Mouse (Mus musculus): ENCODE data around the gene Pnpla3. TPM values are rescaled to one million over a fixed set of nuclear protein-coding genes. Genes with fewer than 3 reads are reported as not detected.

Gene Pnpla3
- polyA plus RNA-seq, 1 experiment from 2014 or later, result 5.9 TPM

DNA sequence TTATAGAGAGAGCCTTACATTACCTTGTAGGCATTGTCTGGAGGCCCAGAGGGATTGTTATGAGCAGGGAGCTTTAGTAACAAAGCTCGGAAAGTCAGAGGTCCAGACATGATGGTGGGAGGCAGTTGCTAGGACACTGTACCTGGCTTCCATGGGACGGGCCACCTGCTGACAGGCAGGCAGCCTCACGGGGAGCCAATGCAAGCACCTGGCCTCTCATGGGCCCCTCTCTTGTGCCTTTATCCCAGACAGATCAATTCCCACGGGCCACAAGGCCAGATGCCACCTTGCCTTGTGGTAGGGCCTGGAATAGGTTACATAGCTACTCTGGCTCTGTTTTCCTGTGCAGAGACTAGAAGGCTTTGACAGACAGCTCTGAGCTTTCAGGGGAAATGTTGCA, 43.9 kb downstream of the Pnpla3 start:
- 81% methylated on average over 4 of the region's 4 CpGs for WGBS
- Histone ChIP-seq H3K9ac (replicated peaks) (no peak overlapping the region), H3K4me3 (replicated peaks) (no peak overlapping the region), H3K9me3 (replicated peaks) (no peaks in the 10 kb centered on the region), H3K36me3 (peaks cover 57% of the 10 kb centered on the region), H3K4me2 (no peak overlapping the region), H3K27ac (replicated peaks) (no peak overlapping the region), H3K27me3 (replicated peaks) (no peaks in the 10 kb centered on the region), H3K4me1 (peaks cover 9% of the 10 kb centered on the region)
- ATAC-seq (ENCODE audit: low FRiP score), result no peak

- Histone ChIP-seq H3K4me2 (no peak overlapping the region), H3K27me3 (replicated peaks) (no peaks in the 10 kb centered on the region), H3K27ac (replicated peaks) (no peak overlapping the region), H3K36me3 (peaks cover 52% of the 10 kb centered on the region), H3K4me3 (replicated peaks) (no peak overlapping the region), H3K9me3 (replicated peaks) (no peaks in the 10 kb centered on the region), H3K4me1 (peaks cover 13% of the 10 kb centered on the region), H3K9ac (replicated peaks) (no peak overlapping the region)
- WGBS, result 41% methylated on average over 6 of the region's 6 CpGs
- ATAC-seq (ENCODE audit: low FRiP score), result peak; percentile 64
Measured at GRCm38 (mm10) chr15:84212031-84212755, 44.6 kb downstream of the Pnpla3 start.

DNA sequence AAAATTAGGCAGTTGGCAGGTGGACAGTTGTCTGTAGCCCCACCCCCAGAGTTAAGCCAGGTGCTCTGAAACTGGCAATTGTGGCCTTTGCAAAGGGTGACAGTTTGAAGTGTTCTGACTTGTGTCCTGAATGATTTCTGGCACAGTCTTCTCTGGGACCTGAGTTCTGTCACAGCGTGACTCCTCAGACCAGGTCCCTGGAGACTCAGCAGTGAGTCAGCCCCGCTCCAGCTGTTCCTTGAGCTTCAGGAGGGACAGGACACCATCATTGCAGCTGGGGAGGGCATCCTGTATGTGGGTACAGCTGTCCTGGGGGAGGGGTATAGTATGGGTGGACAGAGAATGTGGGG, 45.1 kb downstream of the Pnpla3 start:
- no peak overlapping the region for H3K4me3 ChIP-seq (replicated peaks)
- 74% methylated on average over 2 of the region's 2 CpGs for WGBS
- H3K27me3 ChIP-seq (replicated peaks), result no peaks in the 10 kb centered on the region
- no peak for ATAC-seq (ENCODE audit: low FRiP score)
- H3K9ac ChIP-seq (replicated peaks), result no peak overlapping the region
- no peak overlapping the region for H3K27ac ChIP-seq (replicated peaks)
- no peak overlapping the region for H3K4me2 ChIP-seq
- H3K36me3 ChIP-seq, result peaks cover 47% of the 10 kb centered on the region
- H3K9me3 ChIP-seq (replicated peaks), result no peaks in the 10 kb centered on the region
- H3K4me1 ChIP-seq, result peaks cover 13% of the 10 kb centered on the region

DNA sequence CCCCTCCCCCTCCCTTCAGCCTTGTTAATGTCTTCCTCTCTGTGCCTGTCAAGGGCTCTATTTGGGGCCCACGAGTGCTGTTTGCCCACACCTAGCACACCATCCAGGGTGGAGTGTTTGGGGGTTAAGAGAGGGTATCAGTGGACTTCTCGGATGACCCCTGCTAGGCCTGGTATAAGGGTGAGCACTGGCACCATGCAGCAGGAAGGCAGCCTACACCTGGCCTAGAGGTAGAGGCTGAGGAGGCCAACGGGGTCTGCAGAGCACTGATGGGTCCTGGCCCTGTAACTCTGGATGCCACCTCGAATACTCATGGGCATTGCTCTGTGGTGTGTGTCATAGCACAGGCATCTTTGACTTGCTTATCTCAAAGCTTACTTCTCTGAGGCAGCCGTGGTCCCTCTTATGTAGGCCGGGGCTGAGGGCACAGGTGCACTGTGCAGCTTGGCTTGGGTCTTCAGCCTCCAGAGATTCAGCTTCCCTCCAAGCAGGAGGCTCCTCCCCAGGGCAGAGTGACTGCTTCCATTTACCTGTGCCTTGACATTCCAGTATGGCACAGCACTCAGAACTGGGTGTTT, 45.6 kb downstream of the Pnpla3 start:
- Histone ChIP-seq H3K36me3 (peaks cover 44% of the 10 kb centered on the region), H3K4me2 (no peak overlapping the region), H3K4me1 (peaks cover 16% of the 10 kb centered on the region), H3K9ac (replicated peaks) (no peak overlapping the region), H3K27me3 (replicated peaks) (no peaks in the 10 kb centered on the region), H3K4me3 (replicated peaks) (no peak overlapping the region), H3K27ac (replicated peaks) (no peak overlapping the region), H3K9me3 (replicated peaks) (no peaks in the 10 kb centered on the region)
- no peak for ATAC-seq (ENCODE audit: low FRiP score)
- WGBS, result 95% methylated on average over 6 of the region's 6 CpGs

- Histone ChIP-seq H3K9ac (replicated peaks) (no peak overlapping the region), H3K27ac (replicated peaks) (no peak overlapping the region), H3K4me2 (no peak overlapping the region), H3K27me3 (replicated peaks) (no peaks in the 10 kb centered on the region), H3K4me3 (replicated peaks) (no peak overlapping the region), H3K9me3 (replicated peaks) (no peaks in the 10 kb centered on the region), H3K4me1 (peaks cover 26% of the 10 kb centered on the region), H3K36me3 (peaks cover 34% of the 10 kb centered on the region)
- ATAC-seq (ENCODE audit: low FRiP score), result no peak
- 89% methylated on average over 7 of the region's 7 CpGs for WGBS
Measured at GRCm38 (mm10) chr15:84214476-84214875, 46.8 kb downstream of the Pnpla3 start.

- Histone ChIP-seq H3K4me2 (no peak overlapping the region), H3K9me3 (replicated peaks) (no peaks in the 10 kb centered on the region), H3K9ac (replicated peaks) (no peak overlapping the region), H3K4me3 (replicated peaks) (no peak overlapping the region), H3K27ac (replicated peaks) (no peak overlapping the region), H3K4me1 (peaks cover 26% of the 10 kb centered on the region), H3K36me3 (peaks cover 26% of the 10 kb centered on the region), H3K27me3 (replicated peaks) (no peaks in the 10 kb centered on the region)
- no peak for ATAC-seq (ENCODE audit: low FRiP score)
- WGBS, result 82% methylated on average over 2 of the region's 2 CpGs
Measured at GRCm38 (mm10) chr15:84215273-84215672, 47.6 kb downstream of the Pnpla3 start.

DNA sequence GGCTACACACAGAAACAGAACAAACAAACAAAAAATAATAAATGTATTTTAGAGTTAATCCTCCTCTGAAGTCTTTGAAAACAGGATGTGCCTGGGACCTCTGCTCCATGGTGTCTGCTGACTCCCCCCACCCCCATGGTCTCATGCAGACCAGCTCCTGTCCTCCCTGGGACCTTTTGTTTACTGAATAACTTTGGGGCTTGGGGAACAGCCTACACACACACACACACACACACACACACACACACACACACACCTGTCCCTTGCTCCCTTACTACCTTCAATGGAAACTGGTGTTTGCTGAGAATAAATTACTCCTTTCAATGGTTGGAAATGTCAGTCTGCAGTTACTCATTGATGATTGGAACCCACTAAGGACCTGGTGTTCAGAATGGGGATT, 48.4 kb downstream of the Pnpla3 start:
- ATAC-seq (ENCODE audit: low FRiP score), result no peak
- Histone ChIP-seq H3K9ac (replicated peaks) (no peak overlapping the region), H3K4me3 (replicated peaks) (no peak overlapping the region), H3K4me1 (peaks cover 26% of the 10 kb centered on the region), H3K36me3 (peaks cover 18% of the 10 kb centered on the region), H3K4me2 (no peak overlapping the region), H3K9me3 (replicated peaks) (no peaks in the 10 kb centered on the region), H3K27me3 (replicated peaks) (no peaks in the 10 kb centered on the region), H3K27ac (replicated peaks) (no peak overlapping the region)

DNA sequence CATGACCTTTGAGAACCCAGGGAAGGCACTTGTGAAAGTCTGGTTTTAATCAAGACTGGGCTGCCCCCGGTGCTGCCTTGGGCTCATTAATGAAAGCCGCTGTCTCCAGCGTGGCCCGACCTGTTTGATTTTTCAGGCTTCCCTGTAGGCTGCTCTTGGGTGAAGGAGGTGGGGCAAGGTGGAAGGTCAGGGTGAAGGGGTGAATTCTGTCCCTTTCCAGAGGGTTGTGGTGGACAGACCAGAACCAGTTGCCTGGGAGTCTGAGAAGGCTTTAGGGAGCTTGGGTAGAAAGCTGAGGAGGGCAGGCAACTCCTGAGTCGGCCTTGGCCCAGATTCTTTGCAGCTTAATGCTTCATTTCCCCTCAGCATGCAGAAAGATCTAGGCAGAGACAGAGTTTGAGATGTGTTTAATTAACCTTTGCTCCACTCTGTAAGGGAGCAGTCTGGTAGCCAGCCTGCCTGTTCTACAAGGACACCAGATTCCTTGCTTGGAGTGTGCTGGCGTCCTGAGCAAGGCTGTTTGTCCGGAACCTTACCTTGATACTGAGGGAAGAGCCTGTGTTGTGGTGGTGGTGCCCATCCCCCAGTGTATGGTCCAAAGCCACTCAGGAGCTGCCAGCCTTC, 48.9 kb downstream of the Pnpla3 start:
- Histone ChIP-seq H3K4me2 (no peak overlapping the region), H3K4me3 (replicated peaks) (no peak overlapping the region), H3K9ac (replicated peaks) (no peak overlapping the region), H3K27me3 (replicated peaks) (no peaks in the 10 kb centered on the region), H3K4me1 (peaks cover 26% of the 10 kb centered on the region), H3K9me3 (replicated peaks) (no peaks in the 10 kb centered on the region), H3K27ac (replicated peaks) (no peak overlapping the region), H3K36me3 (peaks cover 13% of the 10 kb centered on the region)
- ATAC-seq (ENCODE audit: low FRiP score), result no peak
- WGBS, result 49% methylated on average over 7 of the region's 7 CpGs

DNA sequence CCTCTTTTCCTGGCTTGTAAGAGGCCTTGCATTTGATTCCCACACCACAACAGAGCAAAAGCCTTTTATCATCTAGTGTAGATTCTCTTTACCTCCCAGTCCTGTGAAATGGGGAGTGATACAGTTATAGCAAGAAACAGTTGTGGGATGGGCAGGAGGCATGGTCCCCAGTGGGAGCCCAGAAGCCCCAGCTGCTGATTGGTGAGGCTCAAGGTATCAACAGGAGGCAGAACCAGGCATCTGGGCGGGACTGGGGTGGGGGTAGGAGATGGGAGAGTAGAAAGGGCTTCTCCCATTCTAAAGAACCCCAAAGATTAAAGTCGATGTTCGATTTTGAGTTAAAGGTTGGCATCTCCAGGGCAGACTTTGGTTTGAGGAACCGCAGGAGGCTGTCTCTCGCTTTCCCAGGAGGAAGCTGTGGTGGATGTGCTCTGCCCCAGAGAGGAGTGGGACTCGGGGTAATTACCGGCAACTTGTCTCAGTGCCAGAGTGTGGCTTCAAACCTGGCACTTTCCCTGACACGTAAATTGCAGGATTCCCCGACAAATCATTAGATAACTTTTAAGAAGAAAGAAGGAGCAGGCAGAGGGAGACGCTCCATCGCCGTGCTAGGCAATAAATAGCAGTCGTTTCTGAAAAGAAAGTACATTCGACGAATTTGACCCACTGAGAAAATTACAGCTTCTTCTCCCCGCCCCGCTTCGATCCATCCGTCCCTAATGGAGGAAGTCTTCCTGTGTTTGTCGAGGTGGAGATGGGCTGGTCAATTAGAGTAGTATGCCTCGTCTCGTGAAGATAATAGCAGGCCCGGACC, 50.5 kb downstream of the Pnpla3 start:
- Histone ChIP-seq H3K9ac (replicated peaks) (no peak overlapping the region), H3K27me3 (replicated peaks) (no peaks in the 10 kb centered on the region), H3K27ac (replicated peaks) (no peak overlapping the region), H3K9me3 (replicated peaks) (no peaks in the 10 kb centered on the region), H3K36me3 (peaks cover 11% of the 10 kb centered on the region), H3K4me3 (replicated peaks) (no peak overlapping the region), H3K4me1 (peaks cover 22% of the 10 kb centered on the region), H3K4me2 (no peak overlapping the region)
- 16% methylated on average over 23 of the region's 23 CpGs for WGBS
- no peak for ATAC-seq (ENCODE audit: low FRiP score)

GRCm38 (mm10) chr15:84218783-84219271, 51.2 kb downstream of the Pnpla3 start:
- no peak overlapping the region for H3K4me2 ChIP-seq
- 31% methylated on average over 9 of the region's 9 CpGs for WGBS
- H3K27ac ChIP-seq (replicated peaks), result no peak overlapping the region
- no peak for ATAC-seq (ENCODE audit: low FRiP score)
- H3K9me3 ChIP-seq (replicated peaks), result no peaks in the 10 kb centered on the region
- H3K9ac ChIP-seq (replicated peaks), result no peak overlapping the region
- no peak overlapping the region for H3K4me3 ChIP-seq (replicated peaks)
- H3K27me3 ChIP-seq (replicated peaks), result no peaks in the 10 kb centered on the region
- H3K36me3 ChIP-seq, result peaks cover 11% of the 10 kb centered on the region
- H3K4me1 ChIP-seq, result peaks cover 28% of the 10 kb centered on the region

DNA sequence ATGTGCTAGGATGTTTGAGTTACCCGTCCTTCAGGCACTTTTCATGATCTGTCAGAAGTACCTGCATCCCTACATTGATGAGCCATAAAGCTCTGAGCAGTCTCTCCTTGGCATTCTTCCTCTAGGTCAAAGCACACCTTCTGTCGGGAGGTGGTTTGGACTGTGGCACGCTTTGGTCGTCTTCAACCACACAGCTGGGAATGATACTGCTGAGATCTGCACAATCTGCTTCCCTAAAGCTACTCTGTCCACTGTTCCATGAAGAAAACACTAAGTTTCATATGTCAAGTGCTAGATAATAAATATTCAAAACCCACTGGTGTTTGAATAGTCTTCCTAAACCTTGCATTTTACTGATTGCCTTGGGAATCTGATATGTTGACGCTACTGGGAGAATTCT, 53.9 kb downstream of the Pnpla3 start:
- Histone ChIP-seq H3K9ac (replicated peaks) (no peak overlapping the region), H3K9me3 (replicated peaks) (no peaks in the 10 kb centered on the region), H3K27me3 (replicated peaks) (no peaks in the 10 kb centered on the region), H3K4me3 (replicated peaks) (no peak overlapping the region), H3K36me3 (no peaks in the 10 kb centered on the region), H3K4me2 (no peak overlapping the region), H3K4me1 (peaks cover 47% of the 10 kb centered on the region), H3K27ac (replicated peaks) (no peak overlapping the region)
- 72% methylated on average over 5 of the region's 5 CpGs for WGBS
- no peak for ATAC-seq (ENCODE audit: low FRiP score)
